Mouse (Mus musculus): ENCODE measurements around the gene Ms4a8a. TPM values are rescaled to one million over a fixed set of nuclear protein-coding genes. Genes with fewer than 3 reads are reported as not detected.
"Not testable (repeated sequence)": the region's sequence is repeated elsewhere in the genome, so short reads cannot be mapped to it uniquely, and the experiment has no call there.

Ms4a8a gene
- total RNA-seq (2021): under 1 TPM; 0.69 to 0.84 TPM
- long read RNA-seq, experiment 1, partial matches to known transcripts: 0 of 1 reads
- long read RNA-seq, experiment 1, other reads (novel, unspliced or antisense): 0 of 1 reads
- long read RNA-seq, experiment 2: 0 reads

DNA sequence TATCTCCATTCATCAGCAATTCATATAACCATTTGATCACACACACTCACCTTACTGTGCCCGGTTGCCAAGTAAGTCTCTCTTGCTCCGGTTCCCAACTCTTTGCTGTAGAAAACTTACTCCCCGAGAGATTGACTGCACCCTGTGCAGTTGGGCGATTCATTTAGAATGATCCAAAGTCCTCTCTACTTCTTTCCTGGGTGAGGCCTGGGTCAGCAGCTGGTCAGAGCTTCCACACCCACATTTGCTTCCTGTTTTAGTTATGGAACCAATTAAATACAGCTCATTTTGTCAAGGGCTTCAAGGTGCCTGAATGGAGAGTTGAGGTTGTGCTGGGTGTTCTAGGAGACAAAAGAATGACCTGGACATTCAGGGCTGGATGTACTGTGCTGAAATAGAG is at the start of gene Ms4a8a:
TSS of gene Ms4a8a (minus strand) at position 169 of the 400 bp plus-strand sequence.
- no peak for DNase-seq (ENCODE audit: low spot score)

DNA sequence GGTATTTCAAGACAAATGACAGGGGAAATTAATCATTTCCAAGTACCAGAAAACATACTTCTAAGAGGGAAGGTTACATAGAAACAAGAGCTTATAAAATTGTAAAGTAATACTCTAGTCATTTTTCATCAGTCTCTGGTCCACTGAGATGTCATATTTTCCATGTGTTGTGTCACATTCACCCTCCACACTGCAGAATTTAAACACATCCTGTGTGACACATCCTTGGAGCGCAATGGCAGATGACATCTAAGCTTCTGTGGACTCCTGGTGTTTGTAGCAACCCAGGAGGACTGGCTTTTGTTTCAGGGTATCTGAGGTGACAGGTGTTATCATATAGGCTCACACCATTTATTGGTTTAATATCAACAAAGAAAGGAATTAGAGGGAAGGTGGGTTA is 48.8 kb upstream of the Ms4a8a start:
- no peak for DNase-seq (ENCODE audit: low spot score)

DNA sequence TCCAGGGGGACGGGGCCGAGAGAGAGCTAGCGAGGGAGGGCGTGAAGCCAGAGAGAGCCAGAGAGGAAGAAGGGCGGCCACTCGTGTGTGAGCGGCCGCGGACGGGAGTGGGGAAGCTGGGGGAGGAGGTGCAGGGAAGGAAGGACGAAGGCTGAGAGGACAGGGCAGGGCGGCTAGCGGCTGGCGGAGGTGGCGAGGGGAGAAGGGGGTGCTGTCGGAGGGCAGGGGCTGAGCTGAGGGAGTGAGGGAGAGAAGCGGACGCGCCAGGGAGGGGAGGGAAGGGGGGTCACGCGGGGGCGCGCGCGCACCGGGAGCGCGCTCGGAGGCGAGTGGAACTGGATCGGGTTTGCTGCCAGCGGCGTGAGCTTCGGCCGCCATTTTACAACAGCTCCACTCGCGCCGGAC is 40.1 kb upstream of the Ms4a8a start:
- peak; percentile 3 for DNase-seq (ENCODE audit: low spot score)

DNA sequence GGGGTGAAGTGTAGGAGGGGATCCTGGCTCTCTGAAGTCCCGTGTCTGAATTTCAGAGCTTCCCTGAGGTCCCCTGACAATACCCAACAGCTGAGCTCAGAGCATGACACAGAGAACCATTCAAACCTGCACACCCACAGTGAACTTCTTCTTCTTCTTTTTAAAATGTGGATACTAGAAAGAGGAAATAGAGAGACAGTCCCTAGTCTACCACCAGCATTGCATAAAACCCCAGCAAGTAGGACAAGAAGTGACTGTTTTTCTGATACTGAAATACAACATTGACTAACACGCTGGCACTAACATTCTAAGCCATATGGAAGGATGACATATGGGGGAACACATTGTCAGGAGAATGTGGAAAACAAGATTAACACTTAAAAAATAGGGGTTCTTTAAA is 38.4 kb upstream of the Ms4a8a start:
- DNase-seq (ENCODE audit: low spot score): no peak

DNA sequence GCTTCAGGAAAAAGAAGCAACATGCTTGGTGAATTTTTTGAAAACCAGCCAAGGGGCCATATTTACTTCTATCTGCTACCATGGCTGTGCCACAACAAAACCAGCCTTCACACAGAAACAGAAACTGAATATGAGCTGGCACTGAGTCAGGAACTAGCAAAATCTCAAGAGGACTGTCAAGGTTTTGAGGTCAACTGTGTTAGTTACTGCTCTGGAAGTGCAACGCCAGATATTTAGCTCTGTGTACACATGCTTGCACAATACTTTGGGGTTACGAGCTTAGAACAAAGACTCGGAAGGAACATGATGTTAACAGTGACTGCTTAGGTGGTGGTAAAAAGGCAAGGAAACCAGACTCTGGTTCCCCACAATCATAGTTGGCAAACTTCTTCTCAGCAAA is 26.8 kb upstream of the Ms4a8a start:
- DNase-seq (ENCODE audit: low spot score): peak; percentile 70

DNA sequence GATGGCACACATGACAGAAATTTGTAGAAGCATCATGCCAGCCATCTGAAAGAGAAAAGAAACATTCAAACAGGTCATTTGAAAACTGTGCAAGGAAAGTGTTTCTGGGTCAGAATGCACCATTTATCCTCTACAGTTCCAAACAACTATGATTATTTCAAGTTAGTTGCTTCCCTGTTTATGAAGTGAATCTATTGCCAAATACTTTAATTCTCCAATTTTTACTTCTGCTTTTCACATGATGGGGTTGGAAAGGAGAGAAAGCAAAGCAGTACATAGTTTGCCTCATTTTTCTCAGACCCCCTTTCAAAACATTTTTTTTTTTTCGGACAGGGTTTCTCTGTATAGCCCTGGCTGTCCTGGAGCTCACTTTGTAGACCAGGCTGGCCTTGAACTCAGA is 21.0 kb upstream of the Ms4a8a start:
- no peak for DNase-seq (ENCODE audit: low spot score)

DNA sequence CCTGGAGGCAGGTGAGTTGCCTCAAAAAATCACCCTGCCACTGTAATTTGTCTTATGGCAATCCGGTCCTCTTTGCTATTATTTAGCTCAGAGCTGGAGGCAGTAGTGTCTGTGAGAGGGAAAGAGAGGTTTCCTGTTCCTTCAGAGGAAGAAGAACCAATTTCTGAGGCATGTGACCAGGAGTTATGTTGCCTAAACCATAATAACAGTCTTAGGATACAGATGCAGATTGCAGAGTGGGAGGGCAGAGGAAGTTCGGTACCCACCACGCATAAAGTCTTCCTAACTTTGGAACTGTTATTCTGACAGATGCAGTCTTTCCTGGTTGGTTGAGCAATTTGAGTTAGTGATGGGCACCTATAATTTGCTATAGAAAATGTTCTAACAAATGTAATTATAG is 17.5 kb upstream of the Ms4a8a start:
- DNase-seq (ENCODE audit: low spot score): no peak

DNA sequence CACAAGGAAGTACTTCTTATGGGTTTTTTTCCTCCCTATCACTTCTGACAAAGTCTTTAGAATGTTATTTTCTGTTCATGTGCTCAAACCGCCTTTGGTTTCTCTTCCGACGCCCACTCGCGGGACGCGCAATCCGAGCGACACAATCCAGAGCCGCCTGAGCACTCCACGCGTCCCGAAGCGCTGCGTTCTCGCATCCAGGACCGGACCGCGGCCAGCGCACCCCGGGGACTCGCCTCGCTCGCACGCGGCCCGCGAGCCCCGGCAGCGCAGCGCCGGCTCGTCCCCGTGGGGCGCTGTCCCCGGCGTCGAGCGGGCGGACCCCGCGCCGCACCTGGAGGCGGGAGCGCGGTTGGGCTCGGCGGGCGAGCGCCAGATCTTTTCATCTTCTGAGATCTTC is 11.2 kb upstream of the Ms4a8a start:
- not testable (repeated sequence) for DNase-seq (ENCODE audit: low spot score)

DNA sequence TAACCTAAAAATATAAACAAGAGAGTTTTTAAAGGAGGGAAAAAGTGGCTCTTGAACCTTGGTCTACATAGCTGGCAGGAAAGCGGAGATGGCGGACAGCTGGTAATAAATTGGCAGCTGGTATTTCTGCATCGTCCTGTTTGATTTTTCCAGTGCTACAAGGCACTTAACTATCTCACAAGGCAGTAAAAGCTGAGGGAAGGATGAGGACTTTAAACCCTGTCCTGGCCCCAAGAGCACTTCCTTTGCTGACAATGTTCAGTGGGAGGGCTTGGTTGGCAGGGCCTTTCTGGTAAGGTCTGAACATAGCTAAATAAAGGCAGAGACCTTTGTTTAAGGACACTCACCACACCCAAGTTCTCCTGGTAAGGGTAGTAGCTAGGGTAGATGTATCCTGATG is 10.5 kb downstream of the Ms4a8a start:
- DNase-seq (ENCODE audit: low spot score): no peak

DNA sequence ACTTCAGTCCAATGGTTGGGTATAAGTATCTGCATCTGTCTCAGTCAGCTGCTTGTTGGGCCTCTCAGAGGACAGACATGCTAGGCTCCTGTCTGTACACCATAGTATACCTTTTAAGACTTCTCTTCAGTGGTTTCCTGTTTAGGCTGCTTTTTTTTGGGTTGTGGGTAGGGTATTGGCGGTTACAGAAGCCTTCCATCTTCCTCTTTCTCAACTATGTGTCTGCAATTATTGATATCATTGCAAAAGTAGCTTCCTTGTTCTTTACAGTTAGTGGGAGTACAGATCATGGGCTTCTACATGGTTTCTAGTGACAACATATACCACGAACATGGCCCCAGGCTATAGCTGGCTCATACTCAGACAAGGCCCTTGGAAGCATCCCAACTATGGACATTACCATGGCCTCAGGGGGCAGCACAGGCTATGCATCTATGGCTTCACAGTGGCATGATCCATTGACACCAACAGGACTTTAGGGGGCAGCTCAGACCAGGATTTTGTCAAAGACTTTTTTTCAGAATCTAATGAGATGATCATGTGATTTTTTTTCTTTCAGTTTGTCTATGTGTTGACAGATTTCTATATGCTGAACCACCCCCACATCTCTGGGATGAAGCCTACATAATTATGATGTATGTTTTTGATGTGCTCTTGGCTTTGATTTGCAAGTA is 15.6 kb downstream of the Ms4a8a start:
- DNase-seq (ENCODE audit: low spot score): no peak

DNA sequence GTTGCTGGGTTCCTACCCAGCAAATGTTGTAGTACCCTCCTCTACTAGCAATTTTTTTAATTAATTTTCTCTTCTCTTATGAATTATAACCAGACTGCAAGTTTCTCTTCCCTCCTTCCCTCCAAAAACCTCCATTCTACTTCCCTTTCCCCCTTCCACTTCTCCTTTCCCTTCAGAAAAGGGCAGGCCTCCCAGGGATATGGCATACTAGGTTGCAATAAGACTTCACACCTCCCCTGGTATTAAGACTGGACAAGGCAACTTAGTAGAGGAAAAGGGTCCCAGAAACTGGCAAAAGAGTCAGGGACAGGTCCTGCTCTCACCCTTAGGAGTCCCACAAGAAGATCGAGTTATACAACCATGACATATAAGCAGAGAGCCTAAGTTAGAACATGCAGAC is 20.0 kb downstream of the Ms4a8a start:
- no peak for DNase-seq (ENCODE audit: low spot score)

DNA sequence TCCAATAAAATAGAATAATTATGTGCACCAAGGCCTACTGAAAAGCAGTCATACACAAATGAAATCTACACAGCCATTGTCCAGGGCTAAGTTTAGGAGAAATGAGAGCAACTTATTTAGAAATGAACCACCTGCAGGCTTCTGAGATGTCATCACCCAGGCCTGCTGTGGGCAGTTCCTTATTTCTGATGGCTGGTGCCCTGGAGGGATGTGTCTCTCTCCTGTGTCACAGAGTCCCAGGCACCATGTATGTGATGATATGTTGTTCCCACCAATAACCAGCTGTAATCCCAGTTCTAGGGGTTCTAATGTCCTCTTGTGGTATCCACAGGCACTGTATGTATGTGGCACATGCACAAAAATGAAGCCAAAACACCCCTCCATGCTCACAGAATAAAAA is 20.9 kb downstream of the Ms4a8a start:
- no peak for DNase-seq (ENCODE audit: low spot score)

DNA sequence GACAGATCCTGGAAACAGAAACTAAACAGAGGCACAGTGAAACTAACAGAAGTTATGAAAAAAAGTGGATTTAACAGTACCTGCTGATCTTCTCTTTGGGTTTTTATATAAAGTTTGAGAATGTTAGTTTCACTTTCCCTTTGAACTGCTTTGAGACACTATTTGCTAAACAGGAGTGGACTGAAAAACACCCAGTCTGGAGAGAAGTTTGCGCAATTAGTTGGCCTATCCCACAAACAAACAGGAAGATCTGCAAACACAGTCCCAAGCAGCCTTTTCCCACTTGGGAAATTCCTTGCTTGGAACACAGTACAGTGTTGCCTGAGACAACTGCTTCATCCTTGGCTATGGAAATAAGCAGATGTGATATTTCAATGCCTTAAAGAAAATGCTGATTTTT is 25.2 kb downstream of the Ms4a8a start:
- DNase-seq (ENCODE audit: low spot score): peak; percentile 65

DNA sequence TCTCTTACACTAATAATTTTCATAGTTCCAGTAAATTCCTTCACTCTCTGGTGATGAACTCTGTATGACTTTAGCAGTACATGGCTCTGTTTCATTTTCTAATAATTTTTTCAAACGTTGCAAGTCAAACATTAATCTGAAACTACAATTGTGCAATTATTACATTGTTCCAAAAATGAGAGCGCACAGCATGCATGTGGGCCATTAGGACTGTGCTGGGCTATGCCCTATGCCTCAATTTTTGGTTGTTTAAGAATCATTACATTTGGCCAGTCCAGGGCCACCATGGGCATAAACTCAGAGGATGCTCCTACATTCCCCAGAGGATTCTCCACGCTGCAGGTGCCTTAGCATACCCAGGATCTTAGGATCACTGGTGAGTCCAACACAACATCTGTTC is 27.6 kb downstream of the Ms4a8a start:
- DNase-seq (ENCODE audit: low spot score): no peak

DNA sequence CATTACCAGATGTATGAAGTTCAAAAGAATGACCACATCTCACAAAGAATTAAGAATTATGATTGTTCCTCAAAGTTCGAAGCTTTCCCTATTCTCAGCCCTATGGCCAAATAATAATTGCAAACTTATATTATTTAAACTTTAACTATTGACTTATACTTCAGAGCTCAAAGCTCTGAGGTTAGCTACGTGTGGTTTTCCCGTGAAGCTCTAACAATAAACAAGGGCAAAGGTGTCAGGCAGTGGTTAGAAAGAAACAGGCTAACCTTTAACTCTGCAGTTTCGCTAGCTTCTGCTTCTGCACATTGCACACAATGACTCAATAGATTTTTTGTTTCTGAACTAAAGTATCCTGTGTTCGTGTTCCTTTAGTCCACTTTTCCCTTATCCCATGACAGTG is 28.0 kb downstream of the Ms4a8a start:
- no peak for DNase-seq (ENCODE audit: low spot score)

DNA sequence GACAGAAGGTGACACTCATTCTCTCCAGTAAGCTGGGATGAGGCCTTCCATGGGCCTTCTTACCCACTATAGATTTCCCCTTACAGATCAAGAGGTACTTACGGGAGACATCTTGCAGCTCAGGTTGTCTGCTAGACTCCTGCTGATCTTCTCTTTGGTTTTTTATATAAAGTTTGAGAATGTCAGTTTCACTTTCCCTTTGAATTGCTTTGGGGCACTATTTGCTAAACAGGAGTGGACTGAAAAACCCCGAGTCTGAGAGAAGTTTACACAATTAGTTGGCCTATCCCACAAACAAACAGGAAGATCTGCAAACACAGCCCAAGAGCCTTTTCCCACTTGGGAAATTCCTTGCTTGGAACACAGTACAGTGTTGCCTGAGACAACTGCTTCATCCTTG is 30.6 kb downstream of the Ms4a8a start:
- no peak for DNase-seq (ENCODE audit: low spot score)

DNA sequence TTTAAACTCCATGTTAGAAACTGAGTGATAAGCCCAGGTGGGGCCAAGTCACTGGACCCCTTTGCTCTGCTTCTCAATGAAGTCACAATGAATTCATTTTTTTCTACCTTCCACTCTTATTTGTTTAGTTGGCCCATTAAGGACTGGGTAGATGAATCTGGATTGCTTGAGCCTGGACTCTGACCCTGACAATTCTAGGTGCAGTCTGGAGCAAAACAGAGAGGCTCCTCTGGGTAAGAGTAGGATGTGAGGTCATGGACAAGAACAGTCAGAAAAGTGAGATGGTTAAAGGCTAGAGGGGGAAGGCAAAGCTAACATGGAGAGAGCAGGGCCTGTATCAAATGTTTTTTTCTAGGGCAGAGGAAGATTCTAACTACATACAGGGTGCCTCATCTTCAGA is 31.5 kb downstream of the Ms4a8a start:
- no peak for DNase-seq (ENCODE audit: low spot score)

DNA sequence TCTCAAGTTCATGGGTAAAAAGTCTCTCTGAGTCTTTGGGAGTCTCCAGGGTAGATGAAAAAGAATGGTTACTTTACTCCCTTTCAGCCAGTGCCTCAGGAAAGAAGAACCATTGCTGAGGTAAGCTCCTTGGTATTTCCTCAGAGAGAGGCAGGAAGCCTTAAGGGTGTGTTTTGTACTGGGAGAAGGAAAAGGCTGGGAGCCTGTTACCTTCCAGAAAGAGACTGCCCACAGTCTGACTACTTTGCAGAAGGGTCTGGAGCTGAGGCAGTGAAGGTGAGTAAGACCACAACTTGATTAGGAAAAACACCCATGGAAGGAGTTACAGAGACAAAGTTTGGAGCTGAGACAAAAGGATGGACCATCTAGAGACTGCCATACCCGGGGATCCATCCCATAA is 32.4 kb downstream of the Ms4a8a start:
- DNase-seq (ENCODE audit: low spot score): no peak

DNA sequence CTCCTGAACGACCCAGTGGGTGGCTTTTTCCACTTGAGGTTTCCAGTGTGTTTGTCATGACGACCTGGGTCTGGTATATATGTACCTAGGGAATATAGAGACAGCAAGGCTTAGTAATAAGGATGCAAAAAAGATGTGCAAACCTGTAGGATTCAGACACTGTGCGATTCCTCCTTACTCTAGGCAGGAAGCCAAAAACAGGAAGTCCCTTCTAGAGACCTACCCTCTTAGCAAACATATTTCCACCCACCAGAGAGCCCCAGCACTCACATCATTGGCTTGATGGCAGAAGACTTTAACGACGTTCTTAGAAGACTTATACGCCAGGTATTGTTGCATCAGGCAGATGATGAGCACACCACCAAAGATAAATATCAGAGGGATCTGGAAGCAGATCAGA is 32.9 kb downstream of the Ms4a8a start:
- no peak for DNase-seq (ENCODE audit: low spot score)

DNA sequence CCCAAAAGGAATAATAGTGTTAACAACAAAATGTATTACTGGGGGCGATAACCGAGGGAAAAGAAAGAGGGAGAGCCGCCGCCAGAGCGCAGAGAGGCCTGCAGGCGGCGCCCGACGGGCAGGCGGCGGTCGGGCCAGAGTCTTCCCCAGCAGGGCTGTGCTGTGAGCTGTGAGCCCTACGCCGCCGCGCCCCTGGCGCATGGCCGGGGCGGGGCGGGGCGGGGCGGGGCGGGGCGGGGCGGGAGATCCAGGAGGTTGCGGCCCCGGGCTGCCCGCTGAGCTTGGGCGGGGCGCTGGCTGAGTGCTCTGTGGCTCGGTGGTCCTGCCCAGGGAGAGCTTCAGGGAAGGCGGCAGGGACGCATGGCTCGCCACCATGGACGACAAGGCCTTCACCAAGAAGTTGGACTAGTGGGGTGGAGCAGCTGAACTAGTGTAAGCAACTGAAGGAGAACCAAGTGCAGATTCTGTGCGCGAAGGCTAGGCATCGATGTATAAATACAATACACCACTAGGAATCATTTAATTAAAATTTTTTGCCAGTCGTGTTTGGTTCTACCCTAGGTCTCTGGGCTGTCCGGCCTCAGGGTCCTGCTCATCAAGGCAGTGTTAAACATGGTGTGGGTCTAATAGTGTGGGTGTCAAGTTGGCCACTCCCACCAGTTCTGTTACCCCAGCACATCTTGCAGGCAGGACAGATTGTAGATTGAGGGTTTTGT is 35.7 kb downstream of the Ms4a8a start:
- DNase-seq (ENCODE audit: low spot score): peak; percentile 56

DNA sequence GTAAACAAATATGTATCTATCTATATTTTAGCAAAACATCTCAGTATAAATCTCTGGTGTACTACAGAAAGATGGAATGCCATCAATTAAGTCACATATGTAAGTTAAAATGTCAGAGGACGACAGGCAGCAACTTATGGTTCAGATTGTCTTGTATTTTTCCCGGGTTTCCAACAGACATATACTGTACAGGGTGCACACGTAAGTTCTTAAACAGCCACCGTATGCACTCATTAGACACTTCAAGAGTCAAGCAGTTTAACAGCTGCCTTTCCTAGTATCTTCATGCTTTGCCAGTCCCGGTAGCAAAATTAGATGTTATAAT is 36.3 kb downstream of the Ms4a8a start:
- DNase-seq (ENCODE audit: low spot score): no peak

DNA sequence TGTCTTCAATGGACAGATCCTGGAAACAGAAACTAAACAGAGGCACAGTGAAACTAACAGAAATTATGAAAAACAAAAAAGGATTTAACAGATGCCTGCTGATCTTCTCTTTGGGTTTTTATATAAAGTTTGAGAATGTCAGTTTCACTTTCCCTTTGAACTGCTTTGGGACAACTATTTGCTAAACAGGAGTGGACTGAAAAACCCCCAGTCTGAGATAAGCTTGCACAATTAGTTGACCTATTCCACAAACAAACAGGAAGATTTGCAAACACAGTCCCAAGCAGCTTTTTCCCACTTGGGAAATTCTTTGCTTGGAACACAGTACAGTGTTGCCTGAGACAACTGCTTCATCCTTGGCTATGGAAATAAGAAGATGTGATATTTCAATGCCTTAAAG is 43.3 kb downstream of the Ms4a8a start:
- no peak for DNase-seq (ENCODE audit: low spot score)

DNA sequence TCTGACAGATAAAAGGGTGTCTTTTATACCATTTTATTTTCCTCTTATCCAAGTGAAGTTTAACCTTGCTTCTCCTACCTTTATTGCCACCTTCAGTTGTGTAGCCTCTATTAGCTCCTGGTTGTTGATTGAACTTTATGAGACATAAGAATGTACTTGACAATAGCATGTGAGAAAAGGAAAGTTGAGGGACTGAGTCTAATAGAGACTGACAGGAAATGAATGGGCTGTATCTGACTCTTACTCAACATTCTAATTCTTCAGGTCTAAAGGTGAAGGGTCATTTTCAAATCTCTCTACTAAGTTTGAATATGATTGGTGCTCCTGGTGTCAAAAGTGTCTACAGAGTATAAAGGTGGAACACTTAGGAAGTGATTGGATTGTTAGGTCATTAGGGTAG is 58.5 kb downstream of the Ms4a8a start:
- DNase-seq (ENCODE audit: low spot score): no peak
